Mouse (Mus musculus): ENCODE data around the gene Ranbp17. TPM values are rescaled to one million over a fixed set of nuclear protein-coding genes. Genes with fewer than 3 reads are reported as not detected.

The Ranbp17 gene
- total and polyA plus RNA-seq, 3 experiments: 0.09 TPM; not detected in 2

- in situ Hi-C loops (cut with MboI; ENCODE audit: low pct_ligation_motif_present, low pct_unique_long_range_greater_than_20kb, low sequenced_read_pairs) (no loop called here), dilution Hi-C loops (cut with MboI; ENCODE audit: extremely low pct_ligation_motif_present, extremely low pct_unique_long_range_greater_than_20kb, low sequenced_read_pairs) (no loop called here)
- TF ChIP-seq ZMIZ1 (IDR thresholded peaks at IDR 0.05; ENCODE audit: low read depth, low read length): no peak
- no peak for TF ChIP-seq JUN (IDR thresholded peaks at IDR 0.05; ENCODE audit: insufficient read depth, low read depth, low read length)
- TF ChIP-seq USF1 (IDR thresholded peaks at IDR 0.05; ENCODE audit: low read depth, low read length): no peak
- TF ChIP-seq RCOR1 (conservative IDR thresholded peaks at IDR 0.05; ENCODE audit: low read depth, low read length): no peak
- no peak for TF ChIP-seq ZC3H11A (IDR thresholded peaks at IDR 0.05; ENCODE audit: low read depth, low read length)
- TF ChIP-seq TCF12 (IDR thresholded peaks at IDR 0.05; ENCODE audit: low read depth, low read length): no peak
- TF ChIP-seq EP300 (IDR thresholded peaks at IDR 0.05; ENCODE audit: low read length): no peak
- no peak for TF ChIP-seq IRF4 (IDR thresholded peaks at IDR 0.05; ENCODE audit: low read depth, low read length)
- TF ChIP-seq ZNF384 (IDR thresholded peaks at IDR 0.05; ENCODE audit: low read depth, low read length): no peak
- TF ChIP-seq TBP (conservative IDR thresholded peaks at IDR 0.05; ENCODE audit: low read depth, low read length): no peak
- no peak for TF ChIP-seq RAD21 (IDR thresholded peaks at IDR 0.05; ENCODE audit: low read depth, low read length)
- no peak for TF ChIP-seq MAFK (IDR thresholded peaks at IDR 0.05; ENCODE audit: insufficient replicate concordance, low read length)
- TF ChIP-seq NELFE (IDR thresholded peaks at IDR 0.05; ENCODE audit: low read depth, low read length): no peak
- TF ChIP-seq CTCF (conservative IDR thresholded peaks at IDR 0.05 in 1 of 2, IDR thresholded peaks at IDR 0.05 in 1 of 2; ENCODE audit: low read depth in 2 of 2, low read length in 2 of 2): no peak
- TF ChIP-seq SIN3A (IDR thresholded peaks at IDR 0.05; ENCODE audit: low read length): no peak
- TF ChIP-seq UBTF (IDR thresholded peaks at IDR 0.05; ENCODE audit: low read depth, low read length): no peak
- TF ChIP-seq GABPA (IDR thresholded peaks at IDR 0.05; ENCODE audit: insufficient replicate concordance, low read depth, low read length): no peak
- no peak for TF ChIP-seq SMC3 (IDR thresholded peaks at IDR 0.05; ENCODE audit: low read depth, low read length)
- TF ChIP-seq MAX (IDR thresholded peaks at IDR 0.05; ENCODE audit: low read length): no peak
- Histone ChIP-seq H3K4me2 (ENCODE audit: insufficient read depth, low read depth, poor library complexity, severe bottlenecking) (no peak overlapping the region), H3K4me3 (replicated peaks in 1 of 3; ENCODE audit: low read depth in 2 of 3, low read length in 2 of 3, poor library complexity in 1 of 3) (no peak overlapping the region), H3K27me3 (replicated peaks) (no peaks in the 10 kb centered on the region), H3K9ac (ENCODE audit: insufficient read depth, low read depth) (no peak overlapping the region), H3K4me1 (ENCODE audit: control insufficient read depth in 1 of 2, insufficient read depth in 2 of 2) (no peaks in the 10 kb centered on the region), H3K27ac (ENCODE audit: insufficient read depth, low read depth) (no peak overlapping the region), H3K79me2 (replicated peaks; ENCODE audit: control insufficient read depth, extremely low read depth, insufficient read depth, poor library complexity, severe bottlenecking) (no peaks in the 10 kb centered on the region), H3K9me3 (replicated peaks; ENCODE audit: low read length) (no peaks in the 10 kb centered on the region), H3K36me3 (replicated peaks in 1 of 2; ENCODE audit: control insufficient read depth in 1 of 2, insufficient read depth in 1 of 2, low read length in 1 of 2) (no peaks in the 10 kb centered on the region)
- DNase-seq (ENCODE audit: extremely low read depth): no peak
These were observed 239.3 kb downstream of the Ranbp17 start for GRCm38 (mm10) chr11:33274294-33274693.

DNA sequence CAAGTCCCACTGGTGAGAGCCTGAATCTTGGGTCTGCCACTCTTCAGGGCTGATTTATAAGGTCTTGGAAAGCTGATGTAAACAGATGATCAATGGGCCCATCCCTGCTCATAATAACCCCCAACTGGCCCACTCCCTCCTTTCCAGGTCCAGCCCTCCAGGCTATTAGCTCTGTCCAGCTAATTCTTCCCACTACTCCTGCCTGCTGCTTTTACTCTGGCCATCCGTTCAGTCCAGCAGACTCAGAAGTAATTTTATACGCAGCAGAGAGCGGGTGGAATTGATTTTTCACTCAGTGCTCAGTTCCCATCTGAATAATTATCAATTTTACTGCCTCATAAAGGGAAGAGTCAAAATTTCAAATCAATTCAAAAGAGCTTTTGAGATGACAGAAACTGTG, 273.3 kb downstream of the Ranbp17 start:
- no peaks in the 10 kb centered on the region for H3K79me2 ChIP-seq (replicated peaks; ENCODE audit: control insufficient read depth, extremely low read depth, insufficient read depth, poor library complexity, severe bottlenecking)
- H3K9me3 ChIP-seq (replicated peaks; ENCODE audit: low read length): no peaks in the 10 kb centered on the region
- H3K4me2 ChIP-seq (ENCODE audit: insufficient read depth, low read depth, poor library complexity, severe bottlenecking): no peak overlapping the region
- H3K27me3 ChIP-seq (replicated peaks): no peaks in the 10 kb centered on the region
- no peak overlapping the region for H3K4me3 ChIP-seq (replicated peaks in 1 of 3; ENCODE audit: low read depth in 2 of 3, low read length in 2 of 3, poor library complexity in 1 of 3)
- TF ChIP-seq SIN3A (IDR thresholded peaks at IDR 0.05; ENCODE audit: low read length) (no peak), RAD21 (IDR thresholded peaks at IDR 0.05; ENCODE audit: low read depth, low read length) (no peak), RCOR1 (conservative IDR thresholded peaks at IDR 0.05; ENCODE audit: low read depth, low read length) (no peak), ZC3H11A (IDR thresholded peaks at IDR 0.05; ENCODE audit: low read depth, low read length) (no peak), IRF4 (IDR thresholded peaks at IDR 0.05; ENCODE audit: low read depth, low read length) (no peak), GABPA (IDR thresholded peaks at IDR 0.05; ENCODE audit: insufficient replicate concordance, low read depth, low read length) (no peak), PAX5 (IDR thresholded peaks at IDR 0.05; ENCODE audit: low read length) (no peak), NRF1 (IDR thresholded peaks at IDR 0.05; ENCODE audit: low read depth, low read length) (no peak), USF2 (conservative IDR thresholded peaks at IDR 0.05; ENCODE audit: low read depth, low read length) (no peak), ETS1 (conservative IDR thresholded peaks at IDR 0.05; ENCODE audit: low read depth, low read length) (no peak), JUND (conservative IDR thresholded peaks at IDR 0.05; ENCODE audit: low read depth, low read length) (no peak), HCFC1 (IDR thresholded peaks at IDR 0.05; ENCODE audit: low read depth, low read length) (no peak), NELFE (IDR thresholded peaks at IDR 0.05; ENCODE audit: low read depth, low read length) (no peak), CHD2 (IDR thresholded peaks at IDR 0.05; ENCODE audit: low read length) (no peak)
- in situ Hi-C loops (cut with MboI; ENCODE audit: low pct_ligation_motif_present, low pct_unique_long_range_greater_than_20kb, low sequenced_read_pairs): no loop called here
- no peak overlapping the region for H3K27ac ChIP-seq (ENCODE audit: insufficient read depth, low read depth)
- H3K36me3 ChIP-seq (replicated peaks in 1 of 2; ENCODE audit: control insufficient read depth in 1 of 2, insufficient read depth in 1 of 2, low read length in 1 of 2): no peaks in the 10 kb centered on the region
- DNase-seq (ENCODE audit: extremely low read depth): no peak
- no peaks in the 10 kb centered on the region for H3K4me1 ChIP-seq (ENCODE audit: control insufficient read depth in 1 of 2, insufficient read depth in 2 of 2)
- dilution Hi-C loops (cut with MboI; ENCODE audit: extremely low pct_ligation_motif_present, extremely low pct_unique_long_range_greater_than_20kb, low sequenced_read_pairs): no loop called here
- H3K9ac ChIP-seq (ENCODE audit: insufficient read depth, low read depth): no peak overlapping the region
